Mouse (Mus musculus): ENCODE data around the gene Mturn. TPM values are rescaled to one million over a fixed set of nuclear protein-coding genes. Genes with fewer than 3 reads are reported as not detected.
A peak's percentile ranks its signal among the peaks of the same experiment; 100 is the strongest.

The Mturn gene
- total and polyA plus RNA-seq, 2 experiments from 2014 or later, result 93.2 to 163 TPM

- H3K4me2 ChIP-seq (ENCODE audit: low read depth, low read length, poor library complexity, severe bottlenecking), result no peak overlapping the region
- no peak overlapping the region for H3K9ac ChIP-seq (replicated peaks; ENCODE audit: low read length, poor library complexity, severe bottlenecking)
- H3K27ac ChIP-seq (ENCODE audit: low read depth, low read length), result no peak overlapping the region
- H3K36me3 ChIP-seq (ENCODE audit: insufficient read depth, low read length), result no peaks in the 10 kb centered on the region; the same call in 1 of the 2 replicates
- WGBS, result 91% methylated on average over 2 of the region's 2 CpGs
- DNase-seq (ENCODE audit: low spot score) (no peak), ATAC-seq (ENCODE audit: low FRiP score) (no peak)
- H3K27me3 ChIP-seq (ENCODE audit: insufficient read depth, low read length), result no peaks in the 10 kb centered on the region
- H3K9me3 ChIP-seq (ENCODE audit: low read length), result no peaks in the 10 kb centered on the region
- peaks cover 5% of the 10 kb centered on the region; the same call in 1 of the 2 replicates for H3K4me1 ChIP-seq (ENCODE audit: insufficient read depth, low read length)
- no peak overlapping the region for H3K4me3 ChIP-seq (ENCODE audit: low read depth, low read length)
- no peak for TF ChIP-seq CTCF (IDR thresholded peaks at IDR 0.05)
These were observed 19.1 kb downstream of the Mturn start for GRCm38 (mm10) chr6:54700516-54700915.

DNA sequence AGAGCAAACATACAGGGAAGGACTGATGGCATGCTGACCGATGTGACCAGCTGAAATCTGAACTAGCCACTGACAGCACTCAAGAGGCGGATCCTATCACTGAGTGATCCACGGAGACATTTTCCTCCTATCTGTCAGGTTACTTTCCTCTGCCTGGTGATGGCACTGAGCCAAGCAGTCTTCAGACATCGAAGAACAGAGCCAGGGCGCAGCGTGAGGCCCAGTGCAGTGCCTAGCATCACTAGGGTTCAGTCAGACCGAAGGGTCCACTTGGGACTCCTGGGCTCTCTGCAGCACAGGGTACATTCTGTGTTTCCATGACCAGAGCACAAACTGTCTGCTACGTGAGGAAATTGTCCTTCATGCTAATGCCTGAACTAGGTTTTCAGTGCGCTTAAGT is 20.5 kb downstream of the Mturn start:
- Histone ChIP-seq H3K9ac (replicated peaks; ENCODE audit: low read length, poor library complexity, severe bottlenecking) (no peak overlapping the region), H3K4me1 (ENCODE audit: insufficient read depth, low read length) (peaks cover 5% of the 10 kb centered on the region; the same call in 1 of the 2 replicates), H3K27me3 (ENCODE audit: insufficient read depth, low read length) (no peaks in the 10 kb centered on the region), H3K4me2 (ENCODE audit: low read depth, low read length, poor library complexity, severe bottlenecking) (no peak overlapping the region), H3K4me3 (ENCODE audit: low read depth, low read length) (no peak overlapping the region), H3K9me3 (ENCODE audit: low read length) (no peaks in the 10 kb centered on the region), H3K36me3 (ENCODE audit: insufficient read depth, low read length) (no peaks in the 10 kb centered on the region; the same call in 1 of the 2 replicates), H3K27ac (ENCODE audit: low read depth, low read length) (no peak overlapping the region)
- TF ChIP-seq CTCF (IDR thresholded peaks at IDR 0.05), result no peak
- 69% methylated on average over 9 of the region's 9 CpGs for WGBS
- DNase-seq (ENCODE audit: low spot score) (no peak), ATAC-seq (ENCODE audit: low FRiP score) (no peak)

DNA sequence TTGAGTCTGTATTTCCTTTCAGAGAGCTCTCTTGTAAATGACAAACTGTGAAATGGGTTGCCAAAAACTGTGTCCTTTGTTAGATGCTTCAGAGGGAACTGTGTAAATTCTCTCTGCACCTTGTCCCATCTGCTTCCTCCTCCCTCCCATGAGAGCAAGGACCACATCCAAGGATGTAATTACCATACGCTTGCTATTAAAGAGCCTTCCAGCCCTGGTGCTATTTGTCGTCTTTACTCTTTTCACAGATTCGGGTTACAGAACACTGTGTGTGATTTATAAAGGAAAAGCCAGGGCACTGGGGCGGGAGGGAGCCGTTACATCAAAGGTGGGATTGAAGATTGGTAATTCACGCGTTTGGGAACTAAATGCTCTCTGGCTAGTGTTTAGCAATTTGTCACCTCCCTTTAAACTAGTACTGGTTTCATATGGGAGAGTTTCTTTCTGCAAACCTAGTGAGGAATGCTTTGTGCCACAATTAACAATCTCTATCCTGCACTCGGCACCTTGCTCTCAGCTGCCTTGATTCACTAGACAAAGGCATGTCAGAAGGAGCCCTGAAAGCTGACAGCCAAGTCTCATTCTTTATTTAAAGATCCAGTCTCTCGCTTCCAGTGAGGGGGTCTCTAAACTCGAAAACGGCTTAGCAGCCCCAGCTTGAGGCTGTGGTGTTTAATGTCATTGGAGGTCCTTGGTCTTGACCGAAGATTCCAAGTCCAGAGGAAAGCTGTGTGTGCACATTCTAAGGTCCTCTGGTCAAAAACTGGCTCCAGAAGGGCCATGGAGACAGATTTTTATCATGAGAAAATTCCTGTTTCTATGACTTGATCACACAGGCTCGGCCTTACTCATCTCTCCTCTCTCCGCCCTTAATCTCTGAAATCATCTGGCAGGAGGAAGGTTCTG is 22.5 kb downstream of the Mturn start:
- Histone ChIP-seq H3K9ac (replicated peaks; ENCODE audit: low read length, poor library complexity, severe bottlenecking) (0 out of 2 replicates have a peak overlapping the region, but pooled peaks have one; percentile 2), H3K4me3 (ENCODE audit: low read depth, low read length) (no peak overlapping the region), H3K36me3 (ENCODE audit: insufficient read depth, low read length) (no peaks in the 10 kb centered on the region; the same call in 1 of the 2 replicates), H3K27me3 (ENCODE audit: insufficient read depth, low read length) (no peaks in the 10 kb centered on the region), H3K4me2 (ENCODE audit: low read depth, low read length, poor library complexity, severe bottlenecking) (no peak overlapping the region), H3K4me1 (ENCODE audit: insufficient read depth, low read length) (peaks cover 3% of the 10 kb centered on the region; the same call in 1 of the 2 replicates), H3K9me3 (ENCODE audit: low read length) (no peaks in the 10 kb centered on the region), H3K27ac (ENCODE audit: low read depth, low read length) (peak overlapping the region; percentile 27)
- no peak for TF ChIP-seq CTCF (IDR thresholded peaks at IDR 0.05)
- DNase-seq (ENCODE audit: low spot score), result no peak
- WGBS, result 17% methylated on average over 14 of the region's 14 CpGs
- no peak for ATAC-seq (ENCODE audit: low FRiP score)

- Histone ChIP-seq H3K4me3 (ENCODE audit: low read depth, low read length) (no peak overlapping the region), H3K27ac (ENCODE audit: low read depth, low read length) (peak overlapping the region; percentile 12; the same call in 1 of the 2 replicates), H3K36me3 (ENCODE audit: insufficient read depth, low read length) (no peaks in the 10 kb centered on the region; the same call in 1 of the 2 replicates), H3K9ac (replicated peaks; ENCODE audit: low read length, poor library complexity, severe bottlenecking) (0 out of 2 replicates have a peak overlapping the region, but pooled peaks have one; percentile 2), H3K4me1 (ENCODE audit: insufficient read depth, low read length) (no peaks in the 10 kb centered on the region), H3K27me3 (ENCODE audit: insufficient read depth, low read length) (no peaks in the 10 kb centered on the region), H3K9me3 (ENCODE audit: low read length) (no peaks in the 10 kb centered on the region), H3K4me2 (ENCODE audit: low read depth, low read length, poor library complexity, severe bottlenecking) (no peak overlapping the region)
- 0 out of 2 replicates have a peak, but pooled peaks have one; percentile 28 for ATAC-seq (ENCODE audit: low FRiP score)
- 24% methylated on average over 6 of the region's 6 CpGs for WGBS
- no peak for DNase-seq (ENCODE audit: low spot score)
- no peak for TF ChIP-seq CTCF (IDR thresholded peaks at IDR 0.05)
These were observed 23.1 kb downstream of the Mturn start for GRCm38 (mm10) chr6:54704539-54704845.

- Histone ChIP-seq H3K9me3 (ENCODE audit: low read length) (no peaks in the 10 kb centered on the region), H3K9ac (replicated peaks; ENCODE audit: low read length, poor library complexity, severe bottlenecking) (no peak overlapping the region), H3K36me3 (ENCODE audit: insufficient read depth, low read length) (no peaks in the 10 kb centered on the region; the same call in 1 of the 2 replicates), H3K4me1 (ENCODE audit: insufficient read depth, low read length) (no peaks in the 10 kb centered on the region), H3K4me2 (ENCODE audit: low read depth, low read length, poor library complexity, severe bottlenecking) (no peak overlapping the region), H3K4me3 (ENCODE audit: low read depth, low read length) (no peak overlapping the region), H3K27ac (ENCODE audit: low read depth, low read length) (0 out of 2 replicates have a peak overlapping the region, but pooled peaks have one; percentile 44), H3K27me3 (ENCODE audit: insufficient read depth, low read length) (no peaks in the 10 kb centered on the region)
- DNase-seq (ENCODE audit: low spot score), result no peak
- ATAC-seq (ENCODE audit: low FRiP score), result 0 out of 2 replicates have a peak, but pooled peaks have one; percentile 17
- no peak for TF ChIP-seq CTCF (IDR thresholded peaks at IDR 0.05)
- WGBS, result 16% methylated on average over 5 of the region's 5 CpGs
These were observed 23.4 kb downstream of the Mturn start for GRCm38 (mm10) chr6:54704847-54705246.
